In genomic region chr2:38647661-38648060, GRCm38 (mm10) we compare ENCODE assay signal across 17 mouse cellular contexts. TPM values are rescaled to one million over a fixed set of nuclear protein-coding genes. Genes with fewer than 3 reads are reported as not detected.
DNase-seq lines count a peak whose midpoint lies in the region; ATAC-seq and TF ChIP-seq lines count a peak whose summit lies in the region.
"Had no signal": no experiment of that assay in that cellular context is flagged by ENCODE, and none has a peak within 500 bp of the region (broad histone marks: within the 10 kb centered on the region; RNA-seq: fewer than 3 reads in every experiment).

No protein-coding gene starts in this region.

- TF ChIP-seq POLR2A in heart, adult 2 months (IDR thresholded peaks at IDR 0.05; ENCODE audit: insufficient read depth, low read depth, low read length), result no peak

- WGBS in hindbrain, embryonic 13.5 days, result 86% methylated on average over 7 of the region's 7 CpGs
- WGBS in hindbrain, embryonic 12.5 days, result 87% methylated on average over 7 of the region's 7 CpGs
- 76% methylated on average over 7 of the region's 7 CpGs for WGBS in neural tube, embryonic 14.5 days
- WGBS in hindbrain, embryonic 16.5 days, result 76% methylated on average over 7 of the region's 7 CpGs
- 65% methylated on average over 7 of the region's 7 CpGs for WGBS in heart, adult 2 months

- peak overlapping the region; percentile 76 for H3K27ac ChIP-seq in hindbrain, embryonic 13.5 days
- H3K27ac ChIP-seq in hindbrain, embryonic 12.5 days, result no peak overlapping the region
- 0 out of 2 replicates have a peak overlapping the region, but pooled peaks have one; percentile 28 for H3K27ac ChIP-seq in neural tube, embryonic 14.5 days (ENCODE audit: low read depth, low read length)
- 0 out of 2 replicates have a peak overlapping the region, but pooled peaks have one; percentile 14 for H3K27ac ChIP-seq in hindbrain, embryonic 16.5 days (ENCODE audit: low read depth, low read length)
- no peak overlapping the region for H3K27ac ChIP-seq in heart, adult 2 months
- H3K27ac ChIP-seq: heart, embryonic 15.5 days; midbrain, embryonic 12.5 days had no signal

- 0 out of 2 replicates have a peak, but pooled peaks cover 2% of the 10 kb centered on the region for H3K27me3 ChIP-seq in hindbrain, embryonic 13.5 days
- no peaks in the 10 kb centered on the region for H3K27me3 ChIP-seq in hindbrain, embryonic 12.5 days
- H3K27me3 ChIP-seq in neural tube, embryonic 14.5 days (ENCODE audit: control insufficient read depth, insufficient read depth, low read length), result no peaks in the 10 kb centered on the region
- no peaks in the 10 kb centered on the region for H3K27me3 ChIP-seq in hindbrain, embryonic 16.5 days (replicated peaks; ENCODE audit: control insufficient read depth, insufficient read depth, low read length)
- no peaks in the 10 kb centered on the region for H3K27me3 ChIP-seq in heart, adult 2 months (ENCODE audit: control insufficient read depth, insufficient read depth, low read length)
- H3K27me3 ChIP-seq: heart, embryonic 15.5 days had no signal

- 0 out of 2 replicates have a peak overlapping the region, but pooled peaks have one; percentile 19 for H3K9ac ChIP-seq in hindbrain, embryonic 13.5 days
- H3K9ac ChIP-seq in hindbrain, embryonic 12.5 days, result no peak overlapping the region
- no peak overlapping the region for H3K9ac ChIP-seq in neural tube, embryonic 14.5 days (replicated peaks; ENCODE audit: low read depth, low read length)
- no peak overlapping the region for H3K9ac ChIP-seq in hindbrain, embryonic 16.5 days (ENCODE audit: low read depth, low read length)
- no peak overlapping the region for H3K9ac ChIP-seq in heart, adult 2 months (ENCODE audit: low read depth, low read length)
- H3K9ac ChIP-seq: heart, embryonic 15.5 days; midbrain, embryonic 12.5 days had no signal

- intact Hi-C loops in heart, adult 2 months (cut with DNase I), result loop anchor here (5.0 to 10.0 kb wide), 2 partner anchors 90 to 357 kb away; partner anchors contain the start of genes Arpc5l and Rpl35

- H3K4me3 ChIP-seq in hindbrain, embryonic 13.5 days, result no peak overlapping the region
- no peak overlapping the region for H3K4me3 ChIP-seq in hindbrain, embryonic 12.5 days
- no peak overlapping the region for H3K4me3 ChIP-seq in neural tube, embryonic 14.5 days (ENCODE audit: low read depth, low read length)
- no peak overlapping the region for H3K4me3 ChIP-seq in hindbrain, embryonic 16.5 days (ENCODE audit: low read length)
- no peak overlapping the region for H3K4me3 ChIP-seq in heart, adult 2 months
- H3K4me3 ChIP-seq: heart, embryonic 15.5 days; midbrain, embryonic 12.5 days had no signal

- peaks cover 27% of the 10 kb centered on the region for H3K4me1 ChIP-seq in hindbrain, embryonic 13.5 days (replicated peaks)
- H3K4me1 ChIP-seq in hindbrain, embryonic 12.5 days, result peaks cover 14% of the 10 kb centered on the region
- H3K4me1 ChIP-seq in neural tube, embryonic 14.5 days (ENCODE audit: control insufficient read depth, insufficient read depth, low read length), result peaks cover 13% of the 10 kb centered on the region
- H3K4me1 ChIP-seq in hindbrain, embryonic 16.5 days (ENCODE audit: control insufficient read depth, insufficient read depth, low read depth, low read length), result peaks cover 17% of the 10 kb centered on the region
- H3K4me1 ChIP-seq in heart, adult 2 months (ENCODE audit: control insufficient read depth, insufficient read depth, low read length), result peaks cover 3% of the 10 kb centered on the region

- no peak for ATAC-seq in hindbrain, embryonic 13.5 days (ENCODE audit: low FRiP score)
- ATAC-seq in hindbrain, embryonic 12.5 days (ENCODE audit: low FRiP score), result no peak
- ATAC-seq in neural tube, embryonic 14.5 days (ENCODE audit: low read depth), result no peak
- ATAC-seq in hindbrain, embryonic 16.5 days, result no peak; the same call in 1 of the 2 replicates
- ATAC-seq: activated CD4-positive, CD25-positive, alpha-beta regulatory T cell, adult 4 months had no signal

- no peak for DNase-seq in neural tube, embryonic 10.5 days (ENCODE audit: extremely low spot score, low spot score)
- DNase-seq in frontal cortex, postnatal 36 days (ENCODE audit: low spot score in 2 of 2), result no peak
- DNase-seq in cerebellum, adult 18-20 months, result no peak
- no peak for DNase-seq in heart, adult 2 months
- DNase-seq: adrenal gland, postnatal 25 days; kidney, adult 2 months; kidney, postnatal 25 days; lung, adult 18-20 months; lung, postnatal 36 days; thymus, postnatal 36 days had no signal

- no peak for TF ChIP-seq EP300 in heart, adult 2 months (IDR thresholded peaks at IDR 0.05; ENCODE audit: insufficient read depth, low read depth, low read length)

- no peak overlapping the region for H3K4me2 ChIP-seq in hindbrain, embryonic 13.5 days
- no peak overlapping the region for H3K4me2 ChIP-seq in hindbrain, embryonic 12.5 days (replicated peaks)
- H3K4me2 ChIP-seq in neural tube, embryonic 14.5 days (ENCODE audit: low read depth, low read length), result no peak overlapping the region
- H3K4me2 ChIP-seq in hindbrain, embryonic 16.5 days (ENCODE audit: low read length), result no peak overlapping the region
- H3K4me2 ChIP-seq: heart, embryonic 15.5 days; midbrain, embryonic 12.5 days had no signal

- H3K9me3 ChIP-seq in hindbrain, embryonic 13.5 days, result no peaks in the 10 kb centered on the region
- H3K9me3 ChIP-seq in hindbrain, embryonic 12.5 days (replicated peaks), result no peaks in the 10 kb centered on the region
- no peaks in the 10 kb centered on the region for H3K9me3 ChIP-seq in neural tube, embryonic 14.5 days (ENCODE audit: control insufficient read depth, low read length)
- no peaks in the 10 kb centered on the region for H3K9me3 ChIP-seq in hindbrain, embryonic 16.5 days (ENCODE audit: control insufficient read depth, low read length)
- H3K9me3 ChIP-seq: heart, embryonic 15.5 days; midbrain, embryonic 12.5 days had no signal

- no peaks in the 10 kb centered on the region for H3K36me3 ChIP-seq in hindbrain, embryonic 13.5 days
- no peaks in the 10 kb centered on the region for H3K36me3 ChIP-seq in hindbrain, embryonic 12.5 days
- H3K36me3 ChIP-seq in neural tube, embryonic 14.5 days (ENCODE audit: control insufficient read depth, insufficient read depth, low read length), result no peaks in the 10 kb centered on the region
- no peaks in the 10 kb centered on the region for H3K36me3 ChIP-seq in hindbrain, embryonic 16.5 days (ENCODE audit: control insufficient read depth, insufficient read depth, low read length)
- peaks cover 4% of the 10 kb centered on the region; the same call in 1 of the 2 replicates for H3K36me3 ChIP-seq in heart, adult 2 months (ENCODE audit: control insufficient read depth, insufficient read depth, low read length)
- H3K36me3 ChIP-seq: heart, embryonic 15.5 days; midbrain, embryonic 12.5 days had no signal

- no peak for TF ChIP-seq CTCF in heart, adult 2 months (IDR thresholded peaks at IDR 0.05)

- H3K79me2 ChIP-seq in heart, adult 2 months (replicated peaks; ENCODE audit: control insufficient read depth, insufficient read depth, low read length), result peaks cover 4% of the 10 kb centered on the region

RNA-seq across cellular contexts. Expression of gene Psmb7, which starts 3.8 kb away (rescaled TPM):
- 314 and 317 TPM in 2 replicates for polyA plus RNA-seq in hindbrain, embryonic 13.5 days (2015; fragmentation: Nextera tagmentation; extraction: Ambion mirVana)
- 267 and 272 TPM in 2 replicates for polyA plus RNA-seq in hindbrain, embryonic 12.5 days (2016; fragmentation: Nextera tagmentation; extraction: Ambion mirVana)
- polyA plus RNA-seq in neural tube, embryonic 14.5 days (2014; fragmentation: Nextera tagmentation; extraction: Ambion mirVana), result 277 and 282 TPM in 2 replicates
- 273 and 299 TPM in 2 replicates for polyA plus RNA-seq in hindbrain, embryonic 16.5 days (2015; fragmentation: Nextera tagmentation; extraction: Ambion mirVana)
- total RNA-seq in heart, adult 2 months (2021), result 100 to 1,000 TPM; 220 to 247 TPM
- polyA plus RNA-seq in heart, adult 2 months (2012; rRNA removed), result 129 and 237 TPM in 2 replicates

Comparison
In these comparisons a context has a peak if more than half of its experiments do, and no peak if none do; other contexts are left out.
1. H3K27ac ChIP-seq: peak in hindbrain, embryonic 13.5 days (single experiment), neural tube, embryonic 14.5 days (single experiment) and hindbrain, embryonic 16.5 days (single experiment); none in hindbrain, embryonic 12.5 days (single experiment) and heart, adult 2 months (single experiment).